Mouse (Mus musculus) adrenal gland, postnatal 4 days (tissue): ENCODE results near the gene Cbr1. TPM values are rescaled to one million over a fixed set of nuclear protein-coding genes. Genes with fewer than 3 reads are reported as not detected.
"Not testable (repeated sequence)": the region's sequence is repeated elsewhere in the genome, so short reads cannot be mapped to it uniquely, and the experiment has no call there.

Source experiments
- DNase-seq, 2 experiments: peaks; one replicate each; pipeline ENCODE4 v3.0.0; 2021 to 2022; ENCODE audit warnings: low spot score in 2 of 2, mixed read lengths in 2 of 2
- total RNA-seq, 2 experiments: library from RNA; stranded (reverse); gene quantifications; 2 replicates each; pipeline ENCODE4 v1.2.3; 2021

Cbr1 gene
- total RNA-seq, 2 experiments from 2014 or later: 69.3 to 79.6 TPM

DNA sequence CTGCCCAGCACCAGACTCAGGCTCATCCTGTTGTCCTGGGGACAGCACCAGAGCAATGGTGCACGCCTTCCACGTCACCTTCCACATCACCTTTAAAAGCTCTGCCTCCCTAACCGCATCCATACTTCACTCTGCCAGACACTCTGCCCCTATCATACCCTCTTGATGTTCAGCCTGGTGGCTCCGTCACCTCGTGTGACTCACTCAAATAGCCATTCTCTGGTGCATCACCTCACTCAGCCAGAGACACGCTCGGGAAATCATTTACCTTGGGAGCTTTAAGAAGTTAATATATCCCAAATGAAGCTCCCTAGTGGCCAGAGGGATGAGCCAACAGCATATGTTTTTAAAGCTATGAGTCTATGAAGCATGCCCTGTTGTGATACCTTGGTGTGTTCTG, 8.8 kb upstream of the Cbr1 start:
- DNase-seq: no peak

GRCm38 (mm10) chr16:93597551-93597950, 8.1 kb upstream of the Cbr1 start:
- no peak for DNase-seq

- DNase-seq: no peak
Measured at GRCm38 (mm10) chr16:93599461-93599860, 6.2 kb upstream of the Cbr1 start.

DNA sequence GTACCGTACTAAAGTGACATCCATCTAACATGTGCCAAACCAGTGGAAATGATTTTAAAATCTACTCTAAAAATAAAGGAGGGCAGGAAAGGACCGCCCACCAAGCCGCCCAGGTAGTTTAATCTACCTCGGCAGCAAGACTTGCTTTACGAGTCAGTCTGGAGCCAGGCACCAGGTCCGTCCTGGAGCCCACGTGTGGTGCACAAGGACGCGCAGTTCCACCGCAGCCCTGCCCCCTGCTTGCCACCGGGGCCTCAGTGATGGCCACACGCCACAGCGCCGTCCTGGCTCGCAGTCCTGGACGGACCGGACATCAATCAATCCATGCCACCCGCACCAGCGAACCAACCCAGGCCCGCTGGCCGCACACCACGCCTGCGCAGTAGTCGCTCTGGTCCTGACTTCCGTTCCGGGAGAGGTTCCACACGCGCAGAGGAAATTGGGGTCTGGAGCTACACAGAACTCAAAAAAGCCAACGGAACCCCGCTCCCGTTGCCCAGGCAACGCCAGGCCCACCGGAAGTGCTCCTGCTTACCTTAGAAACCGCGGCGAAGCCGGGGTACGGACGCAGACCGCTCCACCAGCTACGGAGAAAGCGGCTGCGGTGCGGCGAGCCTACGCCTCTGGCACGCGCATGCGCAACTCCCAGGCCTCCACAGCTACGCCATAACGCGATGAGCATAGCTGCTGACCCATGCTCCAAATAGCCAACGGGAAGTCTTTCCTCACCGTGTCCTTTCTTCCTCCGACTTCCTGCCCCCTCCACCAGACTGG, 2.0 kb upstream of the Cbr1 start, which contains the start of gene Setd4:
Gene Setd4 (minus strand): TSS at position 625 of the 774 bp plus-strand sequence.
- peak; percentile 79 to 90 for DNase-seq

DNA sequence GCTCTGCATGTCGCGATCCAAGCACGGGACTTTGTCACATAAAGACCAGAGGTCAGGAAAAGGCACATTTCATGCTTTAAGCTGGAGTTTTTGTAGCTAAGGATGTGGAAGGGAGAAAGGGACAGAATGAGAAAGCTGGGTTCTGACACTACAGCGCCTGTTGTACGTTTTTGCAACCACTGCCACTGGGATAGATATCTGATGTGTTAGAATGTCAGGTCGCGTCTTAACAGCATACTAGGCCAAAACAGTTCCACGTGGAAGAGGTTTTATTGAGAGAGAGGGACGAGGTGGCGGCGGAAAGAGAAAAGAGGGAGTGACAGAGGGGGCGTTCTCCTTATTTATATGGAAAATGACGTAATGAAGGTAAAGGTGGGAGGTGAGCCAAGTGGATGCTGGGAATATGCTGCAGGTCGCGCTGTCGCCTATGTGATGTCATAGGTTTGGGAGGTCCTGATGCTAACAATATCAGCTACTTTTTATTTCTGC, 1.1 kb upstream of the Cbr1 start:
- no peak for DNase-seq

GRCm38 (mm10) chr16:93606146-93606545, 493 bp downstream of the Cbr1 start:
- no peak for DNase-seq

GRCm38 (mm10) chr16:93607669-93608101, 2.0 kb downstream of the Cbr1 start:
- DNase-seq: peak; percentile 57 to 72

GRCm38 (mm10) chr16:93608731-93609130, 3.1 kb downstream of the Cbr1 start:
- DNase-seq: no peak

GRCm38 (mm10) chr16:93609796-93610195, 4.1 kb downstream of the Cbr1 start:
- DNase-seq: no peak

DNA sequence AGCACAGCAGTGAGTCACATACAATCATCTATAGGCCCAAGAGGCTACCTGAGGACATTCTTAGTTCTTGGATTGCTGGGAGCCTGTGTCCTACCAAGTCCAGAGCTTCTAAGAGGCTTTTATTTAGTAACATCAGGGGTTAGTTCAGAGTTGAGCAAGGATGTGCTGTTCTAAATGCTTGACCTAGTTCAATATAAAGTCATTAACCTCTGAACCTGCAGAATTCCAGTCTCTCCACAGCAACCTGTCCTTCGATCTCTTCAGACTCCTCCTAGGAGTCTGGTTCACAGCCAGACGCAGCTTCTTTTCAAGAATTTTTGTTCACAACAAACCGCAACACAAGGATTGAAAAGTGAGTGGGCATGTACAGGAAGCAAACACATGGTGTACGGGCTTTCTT, 5.3 kb downstream of the Cbr1 start:
- DNase-seq: no peak

- peak in 1 of 2 experiments; percentile 44 for DNase-seq
Measured at GRCm38 (mm10) chr16:93615118-93615870, 9.6 kb downstream of the Cbr1 start.

- DNase-seq: not testable (repeated sequence)
Measured at GRCm38 (mm10) chr16:93623759-93624158, 18.1 kb downstream of the Cbr1 start.

DNA sequence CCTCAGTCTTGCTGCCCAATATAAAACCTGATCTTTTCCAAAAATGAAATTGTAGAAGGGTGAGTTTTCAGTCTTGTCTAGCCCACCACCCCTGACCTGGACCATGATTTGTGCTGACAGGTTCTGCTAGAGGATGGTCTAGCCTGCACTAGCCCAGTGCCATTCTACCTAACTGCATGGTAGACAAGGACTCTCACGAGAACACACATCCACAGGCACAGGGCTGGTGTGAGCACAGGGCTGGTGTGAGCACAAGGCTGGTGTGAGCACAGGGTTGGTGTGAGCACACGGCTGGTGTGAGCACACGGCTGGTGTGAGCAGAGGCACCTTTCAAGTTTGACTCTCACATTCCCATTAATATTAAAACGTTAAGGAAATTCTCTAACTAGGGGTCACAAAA, 19.0 kb downstream of the Cbr1 start:
- no peak for DNase-seq

- DNase-seq: no peak
Measured at GRCm38 (mm10) chr16:93626745-93627144, 21.1 kb downstream of the Cbr1 start.

DNA sequence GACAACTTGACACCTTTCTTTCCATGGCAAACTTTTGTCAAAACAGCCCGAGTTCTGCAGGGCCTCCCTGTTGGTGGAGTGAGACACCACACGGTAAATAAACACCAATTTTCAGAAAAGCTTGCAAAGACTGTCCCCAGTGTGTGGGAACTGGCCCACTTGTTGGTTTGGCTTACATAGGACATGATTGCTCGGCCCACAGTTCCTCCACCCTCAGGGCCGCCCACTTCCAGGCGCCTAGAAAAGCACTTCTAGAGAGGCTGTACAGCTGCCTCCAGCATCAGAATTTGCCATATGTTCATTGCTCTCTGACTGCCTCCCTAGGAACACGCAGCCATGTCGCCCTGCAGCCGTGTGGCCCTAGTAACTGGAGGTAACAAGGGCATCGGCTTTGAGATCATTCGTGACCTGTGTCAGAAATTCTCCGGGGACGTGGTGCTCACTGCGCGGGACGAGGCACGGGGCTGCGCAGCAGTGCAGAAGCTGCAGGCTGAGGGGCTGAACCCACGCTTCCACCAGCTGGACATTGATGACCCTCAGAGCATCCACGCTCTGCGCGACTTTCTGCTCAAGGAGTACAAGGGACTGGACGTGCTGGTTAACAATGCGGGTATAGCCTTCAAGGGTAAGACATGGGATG, 22.2 kb downstream of the Cbr1 start, which contains the start of gene Gm5678:
Gene Gm5678 (plus strand): TSS at position 337 of the 640 bp plus-strand sequence.
- no peak for DNase-seq

DNA sequence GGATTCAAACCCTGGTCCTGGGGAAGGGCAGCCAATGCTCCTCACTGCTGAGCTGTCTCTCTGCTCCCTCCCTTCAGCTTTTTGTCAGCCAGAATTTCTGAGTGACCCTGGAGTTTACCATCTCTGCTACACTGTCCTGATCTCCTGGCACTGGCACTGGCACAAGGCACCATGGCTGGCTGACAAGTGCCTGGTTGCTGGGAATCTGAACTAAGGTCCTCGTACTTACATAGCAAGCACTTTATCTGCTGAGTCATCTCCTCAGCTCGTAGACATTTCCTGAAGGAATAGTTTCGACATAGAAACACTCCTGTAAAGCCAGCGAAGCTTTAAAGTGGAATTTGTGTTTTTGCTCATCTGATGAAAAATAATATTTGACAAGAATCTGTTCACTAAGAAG, 38.4 kb downstream of the Cbr1 start:
- DNase-seq: no peak

- no peak for DNase-seq
Measured at GRCm38 (mm10) chr16:93648441-93649183, 43.0 kb downstream of the Cbr1 start.
